Mouse (Mus musculus): ENCODE data around the gene Gm10563.

Gene Gm10563

GRCm38 (mm10) chr4:155654183-155654455, 8.9 kb upstream of the Gm10563 start:
- in situ Hi-C loops (cut with MboI; ENCODE audit: unreplicated experiment in 2 of 2) = no loop called here

- in situ Hi-C loops (cut with MboI; ENCODE audit: unreplicated experiment in 2 of 2) = no loop called here
Measured at GRCm38 (mm10) chr4:155653451-155654182, 8.4 kb upstream of the Gm10563 start.

GRCm38 (mm10) chr4:155653086-155653450, 7.9 kb upstream of the Gm10563 start, which contains the start of gene Mmp23:
TSS of gene Mmp23 (minus strand) at chr4:155653384.
- in situ Hi-C loops (cut with MboI; ENCODE audit: unreplicated experiment in 2 of 2) = no loop called here

GRCm38 (mm10) chr4:155652283-155653085, 7.3 kb upstream of the Gm10563 start:
- in situ Hi-C loops (cut with MboI; ENCODE audit: unreplicated experiment in 2 of 2) = no loop called here

GRCm38 (mm10) chr4:155651553-155652269, 6.5 kb upstream of the Gm10563 start:
- in situ Hi-C loops (cut with MboI; ENCODE audit: unreplicated experiment in 2 of 2) = no loop called here

- in situ Hi-C loops (cut with MboI; ENCODE audit: unreplicated experiment in 2 of 2) = loop anchor here (5.0 to 10.0 kb wide), 2 partner anchors 118 to 125 kb away; partner anchors contain the start of gene Vwa1 (in 1 of the 2)
Measured at GRCm38 (mm10) chr4:155649355-155649754, 4.1 kb upstream of the Gm10563 start.

- in situ Hi-C loops (cut with MboI; ENCODE audit: unreplicated experiment in 2 of 2) = loop anchor here (5.0 to 10.0 kb wide), 2 partner anchors 122 to 129 kb away; partner anchors contain the start of gene Vwa1 (in 1 of the 2)
Measured at GRCm38 (mm10) chr4:155645721-155646120, 513 bp upstream of the Gm10563 start.

GRCm38 (mm10) chr4:155643531-155643930, 1.7 kb downstream of the Gm10563 start:
- in situ Hi-C loops (cut with MboI; ENCODE audit: unreplicated experiment in 2 of 2) = loop anchor here in 1 of 2 experiments (10.0 kb wide), 1 partner anchor 131 kb away; the partner anchor contains the start of gene Vwa1

- in situ Hi-C loops (cut with MboI; ENCODE audit: unreplicated experiment in 2 of 2) = no loop called here
Measured at GRCm38 (mm10) chr4:155635766-155636499, 9.3 kb downstream of the Gm10563 start.

- in situ Hi-C loops (cut with MboI; ENCODE audit: unreplicated experiment in 2 of 2) = no loop called here
Measured at GRCm38 (mm10) chr4:155630267-155630666, 14.9 kb downstream of the Gm10563 start.

- in situ Hi-C loops (cut with MboI; ENCODE audit: unreplicated experiment in 2 of 2) = no loop called here
Measured at GRCm38 (mm10) chr4:155624338-155625291, 20.6 kb downstream of the Gm10563 start, which contains the start of gene Cdk11b. TSS of gene Cdk11b (plus strand) at chr4:155624854.

GRCm38 (mm10) chr4:155618321-155618720, 26.9 kb downstream of the Gm10563 start:
- in situ Hi-C loops (cut with MboI; ENCODE audit: unreplicated experiment in 2 of 2) = no loop called here

- in situ Hi-C loops (cut with MboI; ENCODE audit: unreplicated experiment in 2 of 2) = no loop called here
Measured at GRCm38 (mm10) chr4:155613264-155613663, 31.9 kb downstream of the Gm10563 start.

GRCm38 (mm10) chr4:155611860-155612259, 33.3 kb downstream of the Gm10563 start:
- in situ Hi-C loops (cut with MboI; ENCODE audit: unreplicated experiment in 2 of 2) = no loop called here

- in situ Hi-C loops (cut with MboI; ENCODE audit: unreplicated experiment in 2 of 2) = no loop called here
Measured at GRCm38 (mm10) chr4:155606825-155607224, 38.4 kb downstream of the Gm10563 start.

- in situ Hi-C loops (cut with MboI; ENCODE audit: unreplicated experiment in 2 of 2) = no loop called here
Measured at GRCm38 (mm10) chr4:155605132-155605531, 40.1 kb downstream of the Gm10563 start.

GRCm38 (mm10) chr4:155603801-155604200, 41.4 kb downstream of the Gm10563 start:
- in situ Hi-C loops (cut with MboI; ENCODE audit: unreplicated experiment in 2 of 2) = no loop called here

GRCm38 (mm10) chr4:155602753-155603152, 42.5 kb downstream of the Gm10563 start:
- in situ Hi-C loops (cut with MboI; ENCODE audit: unreplicated experiment in 2 of 2) = no loop called here

- in situ Hi-C loops (cut with MboI; ENCODE audit: unreplicated experiment in 2 of 2) = no loop called here
Measured at GRCm38 (mm10) chr4:155601997-155602456, 43.2 kb downstream of the Gm10563 start.

Measured in v-Abl transformed pro-B cells (cell line).